Comparison of ENCODE assay signal across 15 mouse cellular contexts in the genomic region with DNA sequence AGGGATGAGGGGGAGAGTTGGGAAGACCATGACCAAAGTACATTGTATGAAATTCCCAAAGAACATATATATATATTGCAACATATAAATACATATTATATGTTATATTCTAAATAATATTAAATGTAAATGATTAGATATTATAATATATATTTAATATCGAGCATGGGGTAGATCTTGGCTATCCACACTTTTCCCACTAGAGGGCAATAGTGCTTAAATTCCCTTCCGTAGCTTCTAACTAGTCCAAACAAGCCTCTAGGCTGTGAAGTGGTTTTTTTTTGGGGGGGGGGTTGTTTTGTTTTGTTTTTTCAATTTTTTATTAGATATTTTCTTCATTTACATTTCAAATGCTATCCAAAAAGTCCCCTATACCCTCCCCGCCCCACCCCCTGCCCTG.
DNase-seq lines count a peak whose midpoint lies in the region; ATAC-seq and TF ChIP-seq lines count a peak whose summit lies in the region.
"Had no signal": no experiment of that assay in that cellular context is flagged by ENCODE, and none has a peak within 500 bp of the region (broad histone marks: within the 10 kb centered on the region; RNA-seq: fewer than 3 reads in every experiment).

No protein-coding gene starts in this region.

- H3K4me2 ChIP-seq in kidney, postnatal 0 days (ENCODE audit: low read length) = no peak overlapping the region
- no peak overlapping the region for H3K4me2 ChIP-seq in lung, postnatal 0 days (replicated peaks; ENCODE audit: low read depth, low read length)
- no peak overlapping the region for H3K4me2 ChIP-seq in forebrain, embryonic 13.5 days
- H3K4me2 ChIP-seq: forebrain, embryonic 15.5 days; stomach, embryonic 15.5 days had no signal

- H3K4me1 ChIP-seq in kidney, postnatal 0 days (replicated peaks; ENCODE audit: insufficient read depth, low read length) = no peaks in the 10 kb centered on the region
- H3K4me1 ChIP-seq in lung, postnatal 0 days (ENCODE audit: insufficient read depth, low read depth, low read length) = no peaks in the 10 kb centered on the region
- peaks cover 22% of the 10 kb centered on the region for H3K4me1 ChIP-seq in forebrain, embryonic 13.5 days

- WGBS in kidney, postnatal 0 days = 78% methylated on average over 3 of the region's 3 CpGs
- 61% methylated on average over 3 of the region's 3 CpGs for WGBS in lung, postnatal 0 days
- WGBS in forebrain, embryonic 13.5 days = 77% methylated on average over 3 of the region's 3 CpGs

- no peak for TF ChIP-seq EP300 in lung, postnatal 0 days (IDR thresholded peaks at IDR 0.05)

- peak; percentile 48; the same call in 1 of the 2 replicates for TF ChIP-seq CTCF in kidney, postnatal 0 days (IDR thresholded peaks at IDR 0.05; ENCODE audit: low read depth)
- TF ChIP-seq CTCF in lung, postnatal 0 days (IDR thresholded peaks at IDR 0.05) = peak; percentile 56

- no peaks in the 10 kb centered on the region for H3K36me3 ChIP-seq in kidney, postnatal 0 days (ENCODE audit: insufficient read depth, low read length)
- no peaks in the 10 kb centered on the region for H3K36me3 ChIP-seq in lung, postnatal 0 days (ENCODE audit: insufficient read depth, low read length)
- H3K36me3 ChIP-seq in splenic B cell, adult 2 months (ENCODE audit: control insufficient read depth, insufficient read depth, low read length, poor library complexity, severe bottlenecking) = no peaks in the 10 kb centered on the region
- H3K36me3 ChIP-seq in forebrain, embryonic 13.5 days (ENCODE audit: poor library complexity, severe bottlenecking) = no peaks in the 10 kb centered on the region
- H3K36me3 ChIP-seq: forebrain, embryonic 15.5 days; stomach, embryonic 15.5 days had no signal

- H3K9me3 ChIP-seq in kidney, postnatal 0 days (replicated peaks; ENCODE audit: low read length) = no peaks in the 10 kb centered on the region
- no peaks in the 10 kb centered on the region for H3K9me3 ChIP-seq in lung, postnatal 0 days (ENCODE audit: low read length)
- H3K9me3 ChIP-seq in forebrain, embryonic 13.5 days (replicated peaks) = no peaks in the 10 kb centered on the region
- H3K9me3 ChIP-seq: forebrain, embryonic 15.5 days; megakaryocyte, embryonic 14.5 days; stomach, embryonic 15.5 days had no signal

- no peak overlapping the region for H3K4me3 ChIP-seq in kidney, postnatal 0 days (replicated peaks; ENCODE audit: low read depth, low read length)
- H3K4me3 ChIP-seq in lung, postnatal 0 days (ENCODE audit: low read depth, low read length) = no peak overlapping the region
- no peak overlapping the region for H3K4me3 ChIP-seq in forebrain, embryonic 13.5 days
- H3K4me3 ChIP-seq: forebrain, embryonic 15.5 days; megakaryocyte, embryonic 14.5 days; stomach, embryonic 15.5 days had no signal

- H3K27ac ChIP-seq in kidney, postnatal 0 days = no peak overlapping the region
- no peak overlapping the region for H3K27ac ChIP-seq in lung, postnatal 0 days (ENCODE audit: low read length)
- no peak overlapping the region for H3K27ac ChIP-seq in forebrain, embryonic 13.5 days
- H3K27ac ChIP-seq: forebrain, embryonic 15.5 days; stomach, embryonic 15.5 days had no signal

- no peak for ATAC-seq in kidney, postnatal 0 days (replicated peaks; ENCODE audit: low FRiP score, low read depth)
- ATAC-seq in lung, postnatal 0 days = no peak
- ATAC-seq in forebrain, embryonic 13.5 days = no peak
- ATAC-seq: forebrain, embryonic 15.5 days; hindbrain, embryonic 16.5 days had no signal

- peak; percentile 21 for DNase-seq in embryo, embryonic 10.5 days (ENCODE audit: low spot score)
- no peak for DNase-seq in embryo, embryonic 11 days
- peak; percentile 69 for DNase-seq in kidney, postnatal 0 days (ENCODE audit: low spot score)
- DNase-seq in kidney, adult 8-10 months = no peak
- DNase-seq in lung, postnatal 0 days (ENCODE audit: low spot score) = peak; percentile 53
- no peak for DNase-seq in lung, postnatal 25 days (ENCODE audit: low spot score)
- DNase-seq in splenic B cell, adult 2 months (ENCODE audit: low read depth, low spot score) = peak; percentile 17
- DNase-seq: adrenal gland, adult 2 months; cerebellum, adult 2 months; thymus, postnatal 14 days had no signal

- H3K9ac ChIP-seq in kidney, postnatal 0 days (ENCODE audit: low read depth, low read length) = no peak overlapping the region
- H3K9ac ChIP-seq in lung, postnatal 0 days (replicated peaks; ENCODE audit: low read depth) = no peak overlapping the region
- H3K9ac ChIP-seq in forebrain, embryonic 13.5 days = no peak overlapping the region
- H3K9ac ChIP-seq: forebrain, embryonic 15.5 days; stomach, embryonic 15.5 days had no signal

- no peaks in the 10 kb centered on the region for H3K27me3 ChIP-seq in kidney, postnatal 0 days (ENCODE audit: insufficient read depth, low read length)
- H3K27me3 ChIP-seq in lung, postnatal 0 days (replicated peaks; ENCODE audit: insufficient read depth, low read length) = no peaks in the 10 kb centered on the region
- no peaks in the 10 kb centered on the region; the same call in 1 of the 2 replicates for H3K27me3 ChIP-seq in splenic B cell, adult 2 months (ENCODE audit: control insufficient read depth, insufficient read depth, low read length, poor library complexity, severe bottlenecking)
- H3K27me3 ChIP-seq in forebrain, embryonic 13.5 days = no peaks in the 10 kb centered on the region
- H3K27me3 ChIP-seq: forebrain, embryonic 15.5 days; megakaryocyte, embryonic 14.5 days; stomach, embryonic 15.5 days had no signal

Comparison
In these comparisons a context has a peak if more than half of its experiments do, and no peak if none do; other contexts are left out.
1. DNase-seq: peak in embryo, embryonic 10.5 days (single experiment), kidney, postnatal 0 days (single experiment), lung, postnatal 0 days (single experiment) and splenic B cell, adult 2 months (single experiment); none in embryo, embryonic 11 days (single experiment), kidney, adult 8-10 months (0 of 2) and lung, postnatal 25 days (single experiment).